Comparison of ENCODE assay signal across 9 mouse cellular contexts in the genomic region with DNA sequence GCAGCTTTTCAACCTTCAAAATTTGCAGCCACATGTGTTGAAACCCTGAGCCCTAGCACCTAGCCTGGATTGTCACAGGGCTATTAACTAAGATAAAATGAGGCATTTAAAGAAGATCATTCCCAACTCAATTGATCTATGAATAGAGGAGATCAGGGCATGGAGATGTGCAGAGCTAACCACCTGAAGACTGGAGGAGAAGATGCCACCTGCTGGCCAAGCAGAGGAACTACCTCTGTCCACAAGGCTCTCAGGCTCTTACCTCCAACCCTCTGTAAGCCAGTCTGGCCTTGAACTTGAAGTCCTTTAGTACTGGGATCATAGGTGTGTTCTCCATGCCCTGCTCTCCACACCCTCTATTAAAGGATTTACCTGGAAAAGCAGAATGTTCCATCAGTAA. TPM values are rescaled to one million over a fixed set of nuclear protein-coding genes. Genes with fewer than 3 reads are reported as not detected.
DNase-seq lines count a peak whose midpoint lies in the region; ATAC-seq and TF ChIP-seq lines count a peak whose summit lies in the region.
"Had no signal": no experiment of that assay in that cellular context is flagged by ENCODE, and none has a peak within 500 bp of the region (broad histone marks: within the 10 kb centered on the region; RNA-seq: fewer than 3 reads in every experiment).

No protein-coding gene starts in this region.

- no peaks in the 10 kb centered on the region for H3K36me3 ChIP-seq in intestine, postnatal 0 days (ENCODE audit: control insufficient read depth, insufficient read depth)
- no peaks in the 10 kb centered on the region for H3K36me3 ChIP-seq in intestine, embryonic 15.5 days
- no peaks in the 10 kb centered on the region for H3K36me3 ChIP-seq in E14TG2a.4 (ENCODE audit: insufficient read depth, low read length)
- H3K36me3 ChIP-seq: midbrain, embryonic 12.5 days had no signal

- H3K9me3 ChIP-seq in intestine, postnatal 0 days (ENCODE audit: control insufficient read depth), result no peaks in the 10 kb centered on the region
- no peaks in the 10 kb centered on the region for H3K9me3 ChIP-seq in intestine, embryonic 15.5 days
- H3K9me3 ChIP-seq in E14TG2a.4 (ENCODE audit: low read length), result peaks cover 2% of the 10 kb centered on the region; the same call in 1 of the 2 replicates
- H3K9me3 ChIP-seq: midbrain, embryonic 12.5 days had no signal

- no peaks in the 10 kb centered on the region for H3K4me1 ChIP-seq in intestine, postnatal 0 days (replicated peaks; ENCODE audit: control insufficient read depth, insufficient read depth, low read length)
- no peaks in the 10 kb centered on the region for H3K4me1 ChIP-seq in intestine, embryonic 15.5 days (replicated peaks)
- H3K4me1 ChIP-seq in E14TG2a.4 (replicated peaks; ENCODE audit: low read depth, low read length), result no peaks in the 10 kb centered on the region
- H3K4me1 ChIP-seq in bone marrow macrophage, adult 2 months (ENCODE audit: control insufficient read depth, insufficient read depth, low read length), result peaks cover 11% of the 10 kb centered on the region
- H3K4me1 ChIP-seq: midbrain, embryonic 12.5 days had no signal

- no peak overlapping the region for H3K9ac ChIP-seq in intestine, postnatal 0 days (ENCODE audit: low read depth, low read length)
- no peak overlapping the region for H3K9ac ChIP-seq in intestine, embryonic 15.5 days
- H3K9ac ChIP-seq: midbrain, embryonic 12.5 days had no signal

- no peak for TF ChIP-seq POLR2A in bone marrow macrophage, adult 2 months (IDR thresholded peaks at IDR 0.05; ENCODE audit: borderline replicate concordance, low read depth, low read length)

- no peak overlapping the region for H3K4me2 ChIP-seq in intestine, postnatal 0 days (replicated peaks; ENCODE audit: low read depth)
- no peak overlapping the region for H3K4me2 ChIP-seq in intestine, embryonic 15.5 days (replicated peaks)
- H3K4me2 ChIP-seq: midbrain, embryonic 12.5 days had no signal

- H3K4me3 ChIP-seq in intestine, postnatal 0 days (ENCODE audit: low read depth, low read length), result no peak overlapping the region
- no peak overlapping the region for H3K4me3 ChIP-seq in intestine, embryonic 15.5 days (replicated peaks)
- no peak overlapping the region for H3K4me3 ChIP-seq in E14TG2a.4 (replicated peaks; ENCODE audit: low read length)
- H3K4me3 ChIP-seq in bone marrow macrophage, adult 2 months (ENCODE audit: insufficient read depth, low read length), result no peak overlapping the region
- H3K4me3 ChIP-seq: midbrain, embryonic 12.5 days had no signal

- H3K27ac ChIP-seq in intestine, postnatal 0 days (ENCODE audit: low read depth, low read length), result no peak overlapping the region
- H3K27ac ChIP-seq in intestine, embryonic 15.5 days, result no peak overlapping the region
- H3K27ac ChIP-seq in bone marrow macrophage, adult 2 months (ENCODE audit: insufficient read depth, low read depth, low read length), result no peak overlapping the region
- H3K27ac ChIP-seq: midbrain, embryonic 12.5 days had no signal

- no peaks in the 10 kb centered on the region for H3K27me3 ChIP-seq in intestine, postnatal 0 days (replicated peaks; ENCODE audit: control insufficient read depth, insufficient read depth, low read length)
- H3K27me3 ChIP-seq in intestine, embryonic 15.5 days (replicated peaks), result no peaks in the 10 kb centered on the region
- H3K27me3 ChIP-seq in E14TG2a.4 (ENCODE audit: insufficient read depth, low read length), result no peaks in the 10 kb centered on the region
- H3K27me3 ChIP-seq: midbrain, embryonic 12.5 days had no signal

- peak; percentile 85 for TF ChIP-seq CTCF in intestine, postnatal 0 days (IDR thresholded peaks at IDR 0.05; ENCODE audit: low read depth)
- peak; percentile 65 for TF ChIP-seq CTCF in E14TG2a.4 (conservative IDR thresholded peaks at IDR 0.05; ENCODE audit: low read length)
- TF ChIP-seq CTCF in bone marrow macrophage, adult 2 months (IDR thresholded peaks at IDR 0.05; ENCODE audit: low read depth, low read length), result peak; percentile 34; the same call in 1 of the 2 replicates

- ATAC-seq in intestine, postnatal 0 days, result no peak
- no peak for ATAC-seq in intestine, embryonic 15.5 days
- ATAC-seq in erythroblast, adult 5-6 weeks (replicated peaks; ENCODE audit: low FRiP score, poor library complexity, severe bottlenecking), result peak; percentile 60; the same call in 1 of the 2 replicates
- peak; percentile 70; the same call in 1 of the 2 replicates for ATAC-seq in monocyte, adult 5-6 weeks (replicated peaks; ENCODE audit: insufficient number of reproducible peaks, low FRiP score, low TSS enrichment, poor library complexity, severe bottlenecking)

- peak; percentile 5 to 10 for DNase-seq in layer of hippocampus, postnatal 14 days (ENCODE audit: low spot score in 2 of 2)
- peak; percentile 77 for DNase-seq in thymus, postnatal 25 days

RNA-seq across cellular contexts. Expression of a gene that starts 11.9 kb away (rescaled TPM):
- 41.4 and 43.7 TPM in 2 replicates for polyA plus RNA-seq in intestine, postnatal 0 days (2015; fragmentation: Nextera tagmentation; extraction: Ambion mirVana)
- 10.5 and 14.2 TPM in 2 replicates for polyA plus RNA-seq in intestine, embryonic 15.5 days (2015; fragmentation: Nextera tagmentation; extraction: Ambion mirVana)
- 2.8 TPM in 1 of 2 replicates, not detected in the other for polyA plus RNA-seq in bone marrow macrophage, adult 2 months (2012; ENCODE audit: insufficient read depth, insufficient read length, missing spikeins)
- not detected in 2 replicates for total RNA-seq in erythroblast, adult 5-6 weeks (2015; ENCODE audit: low replicate concordance)
- total RNA-seq in erythroblast, adult 5-6 weeks (2017; ENCODE audit: low replicate concordance), result not detected in 2 replicates
- 10 to 100 TPM; 53.7 to 64.7 TPM for total RNA-seq in layer of hippocampus, postnatal 14 days (2021)
- total RNA-seq in monocyte, adult 5-6 weeks (2017), result not detected in 3 replicates

RNA-seq across cellular contexts. Expression of a gene that starts 51.3 kb away (rescaled TPM):
- 0.60 and 0.95 TPM in 2 replicates for polyA plus RNA-seq in intestine, postnatal 0 days (2015; fragmentation: Nextera tagmentation; extraction: Ambion mirVana)
- polyA plus RNA-seq in intestine, embryonic 15.5 days (2015; fragmentation: Nextera tagmentation; extraction: Ambion mirVana), result 1.8 and 2.0 TPM in 2 replicates
- polyA plus RNA-seq in bone marrow macrophage, adult 2 months (2012; ENCODE audit: insufficient read depth, insufficient read length, missing spikeins), result 4.2 TPM in 1 of 2 replicates, not detected in the other
- total RNA-seq in erythroblast, adult 5-6 weeks (2015; ENCODE audit: low replicate concordance), result 1,293 and 1,517 TPM in 2 replicates
- 164 and 383 TPM in 2 replicates for total RNA-seq in erythroblast, adult 5-6 weeks (2017; ENCODE audit: low replicate concordance)
- 1 to 10 TPM in 1 of 2 experiments, under 1 TPM in 1; 0.95 to 2.9 TPM for total RNA-seq in layer of hippocampus, postnatal 14 days (2021)
- 64.9 to 239 TPM (median 82.4 TPM) in 3 replicates for total RNA-seq in monocyte, adult 5-6 weeks (2017)
- polyA plus RNA-seq: midbrain, embryonic 12.5 days had no signal

Comparison
In these comparisons a context has a peak if more than half of its experiments do, and no peak if none do; other contexts are left out.
1. ATAC-seq: peak in erythroblast, adult 5-6 weeks (single experiment) and monocyte, adult 5-6 weeks (single experiment); none in intestine, postnatal 0 days (single experiment) and intestine, embryonic 15.5 days (single experiment).
2. CTCF ChIP-seq: peak in every context shown above with its lines; median percentile 85 in intestine, postnatal 0 days; 65 in E14TG2a.4; 34 in bone marrow macrophage, adult 2 months.
3. RNA of a gene that starts 11.9 kb away (total RNA-seq): 53.7 to 64.7 TPM in layer of hippocampus, postnatal 14 days; not detected in erythroblast, adult 5-6 weeks and not detected in monocyte, adult 5-6 weeks; every median in the first group is over 10 times any median in the second.
4. RNA of a gene that starts 51.3 kb away (total RNA-seq): 164 to 1,517 TPM in erythroblast, adult 5-6 weeks and 64.9 to 239 TPM in monocyte, adult 5-6 weeks; 0.95 to 2.9 TPM in layer of hippocampus, postnatal 14 days; every median in the first group is over 10 times any median in the second.